In genomic region chr13:53109560-53110248, GRCm38 (mm10) we compare ENCODE assay signal across 8 mouse cellular contexts.
A peak's percentile ranks its signal among the peaks of the same experiment; 100 is the strongest.
DNase-seq lines count a peak whose midpoint lies in the region; ATAC-seq lines count a peak whose summit lies in the region.

No protein-coding gene starts in this region.

- H3K27me3 ChIP-seq in forebrain, embryonic 12.5 days: no peaks in the 10 kb centered on the region
- H3K27me3 ChIP-seq in heart, embryonic 16.5 days (ENCODE audit: control insufficient read depth, insufficient read depth, low read length): no peaks in the 10 kb centered on the region
- H3K27me3 ChIP-seq in liver, embryonic 11.5 days (replicated peaks; ENCODE audit: control insufficient read depth, insufficient read depth, low read length): no peaks in the 10 kb centered on the region
- no peaks in the 10 kb centered on the region for H3K27me3 ChIP-seq in neural tube, embryonic 11.5 days (ENCODE audit: control insufficient read depth, insufficient read depth, low read length)
- H3K27me3 ChIP-seq in stomach, embryonic 15.5 days (replicated peaks): no peaks in the 10 kb centered on the region

- peaks cover 9% of the 10 kb centered on the region; the same call in 1 of the 2 replicates for H3K36me3 ChIP-seq in forebrain, embryonic 12.5 days (replicated peaks)
- H3K36me3 ChIP-seq in heart, embryonic 16.5 days (ENCODE audit: control insufficient read depth, insufficient read depth): peaks cover 8% of the 10 kb centered on the region
- H3K36me3 ChIP-seq in liver, embryonic 11.5 days (ENCODE audit: control insufficient read depth, insufficient read depth, low read length): peaks cover 2% of the 10 kb centered on the region; the same call in 1 of the 2 replicates
- H3K36me3 ChIP-seq in neural tube, embryonic 11.5 days (ENCODE audit: control insufficient read depth, insufficient read depth, low read length): no peaks in the 10 kb centered on the region; the same call in none of the 2 replicates
- H3K36me3 ChIP-seq in stomach, embryonic 15.5 days: peaks cover 6% of the 10 kb centered on the region; the same call in 1 of the 2 replicates

- peak; percentile 77 for ATAC-seq in CD4-positive, CD25-positive, alpha-beta regulatory T cell, adult 4 months
- peak; percentile 90 for ATAC-seq in forebrain, embryonic 12.5 days (ENCODE audit: low FRiP score)
- ATAC-seq in heart, embryonic 16.5 days (replicated peaks; ENCODE audit: extremely low read depth, insufficient read depth, low FRiP score): peak; percentile 83
- ATAC-seq in liver, embryonic 11.5 days (replicated peaks; ENCODE audit: low FRiP score): peak; percentile 68
- ATAC-seq in neural tube, embryonic 11.5 days (ENCODE audit: insufficient read depth, low FRiP score, low TSS enrichment): peak; percentile 71
- 0 out of 2 replicates have a peak, but pooled peaks have one; percentile 9 for ATAC-seq in stomach, embryonic 15.5 days (ENCODE audit: insufficient read depth, low FRiP score, low read depth)

- 0 out of 2 replicates have a peak overlapping the region, but pooled peaks have one; percentile 17 for H3K4me3 ChIP-seq in forebrain, embryonic 12.5 days (replicated peaks)
- H3K4me3 ChIP-seq in heart, embryonic 16.5 days (ENCODE audit: low read length): no peak overlapping the region
- H3K4me3 ChIP-seq in liver, embryonic 11.5 days (ENCODE audit: low read depth, low read length): no peak overlapping the region
- H3K4me3 ChIP-seq in neural tube, embryonic 11.5 days (ENCODE audit: low read depth, low read length): no peak overlapping the region
- no peak overlapping the region for H3K4me3 ChIP-seq in stomach, embryonic 15.5 days (replicated peaks)

- H3K27ac ChIP-seq in forebrain, embryonic 12.5 days: no peak overlapping the region
- no peak overlapping the region for H3K27ac ChIP-seq in heart, embryonic 16.5 days (ENCODE audit: low read length)
- no peak overlapping the region for H3K27ac ChIP-seq in liver, embryonic 11.5 days (ENCODE audit: low read depth, low read length)
- no peak overlapping the region for H3K27ac ChIP-seq in neural tube, embryonic 11.5 days (ENCODE audit: low read depth, low read length)
- H3K27ac ChIP-seq in stomach, embryonic 15.5 days: no peak overlapping the region

- H3K9me3 ChIP-seq in forebrain, embryonic 12.5 days: no peaks in the 10 kb centered on the region
- H3K9me3 ChIP-seq in heart, embryonic 16.5 days (replicated peaks; ENCODE audit: control insufficient read depth, low read length): no peaks in the 10 kb centered on the region
- H3K9me3 ChIP-seq in liver, embryonic 11.5 days (ENCODE audit: control insufficient read depth, low read length): no peaks in the 10 kb centered on the region
- no peaks in the 10 kb centered on the region for H3K9me3 ChIP-seq in neural tube, embryonic 11.5 days (ENCODE audit: control insufficient read depth, low read length)
- no peaks in the 10 kb centered on the region for H3K9me3 ChIP-seq in stomach, embryonic 15.5 days

- WGBS in forebrain, embryonic 12.5 days: 27% methylated on average over 17 of the region's 17 CpGs
- WGBS in heart, embryonic 16.5 days: 23% methylated on average over 17 of the region's 17 CpGs
- WGBS in liver, embryonic 11.5 days: 19% methylated on average over 17 of the region's 17 CpGs
- 22% methylated on average over 17 of the region's 17 CpGs for WGBS in neural tube, embryonic 11.5 days
- WGBS in stomach, embryonic 15.5 days: 23% methylated on average over 17 of the region's 17 CpGs

- peak; percentile 68 for DNase-seq in c-Kit-positive CD71-positive TER-119-negative erythroid progenitor cells, embryonic 14.5 days (ENCODE audit: low read depth)
- peak; percentile 94 for DNase-seq in kidney, postnatal 14 days
- DNase-seq in liver, embryonic 11.5 days (ENCODE audit: low spot score): peak; percentile 81
- DNase-seq in neural tube, embryonic 11.5 days (ENCODE audit: low spot score): peak; percentile 95

- H3K9ac ChIP-seq in forebrain, embryonic 12.5 days: no peak overlapping the region
- H3K9ac ChIP-seq in heart, embryonic 16.5 days (ENCODE audit: low read length): no peak overlapping the region
- no peak overlapping the region for H3K9ac ChIP-seq in liver, embryonic 11.5 days (ENCODE audit: low read depth, low read length)
- peak overlapping the region; percentile 16 for H3K9ac ChIP-seq in neural tube, embryonic 11.5 days (ENCODE audit: low read length)
- H3K9ac ChIP-seq in stomach, embryonic 15.5 days: no peak overlapping the region

- peaks cover 5% of the 10 kb centered on the region for H3K4me1 ChIP-seq in forebrain, embryonic 12.5 days
- H3K4me1 ChIP-seq in heart, embryonic 16.5 days (ENCODE audit: control insufficient read depth, insufficient read depth, low read length): no peaks in the 10 kb centered on the region
- no peaks in the 10 kb centered on the region; the same call in 1 of the 2 replicates for H3K4me1 ChIP-seq in liver, embryonic 11.5 days (replicated peaks; ENCODE audit: control insufficient read depth, insufficient read depth, low read length)
- no peaks in the 10 kb centered on the region for H3K4me1 ChIP-seq in neural tube, embryonic 11.5 days (ENCODE audit: control insufficient read depth, insufficient read depth, low read length)
- H3K4me1 ChIP-seq in stomach, embryonic 15.5 days: peaks cover 3% of the 10 kb centered on the region; the same call in 1 of the 2 replicates

- H3K4me2 ChIP-seq in forebrain, embryonic 12.5 days: peak overlapping the region; percentile 45
- 0 out of 2 replicates have a peak overlapping the region, but pooled peaks have one; percentile 2 for H3K4me2 ChIP-seq in heart, embryonic 16.5 days (ENCODE audit: low read depth, low read length)
- H3K4me2 ChIP-seq in liver, embryonic 11.5 days: peak overlapping the region; percentile 22; the same call in 1 of the 2 replicates
- 0 out of 2 replicates have a peak overlapping the region, but pooled peaks have one; percentile 7 for H3K4me2 ChIP-seq in neural tube, embryonic 11.5 days (ENCODE audit: low read depth)
- H3K4me2 ChIP-seq in stomach, embryonic 15.5 days: no peak overlapping the region

Comparison
In these comparisons a context has a peak if more than half of its experiments do, and no peak if none do; other contexts are left out.
1. ATAC-seq: peak in every context shown above with its lines; median percentile 90 in forebrain, embryonic 12.5 days; 83 in heart, embryonic 16.5 days; 77 in CD4-positive, CD25-positive, alpha-beta regulatory T cell, adult 4 months; 71 in neural tube, embryonic 11.5 days; 68 in liver, embryonic 11.5 days; 9 in stomach, embryonic 15.5 days.